In the genomic region with DNA sequence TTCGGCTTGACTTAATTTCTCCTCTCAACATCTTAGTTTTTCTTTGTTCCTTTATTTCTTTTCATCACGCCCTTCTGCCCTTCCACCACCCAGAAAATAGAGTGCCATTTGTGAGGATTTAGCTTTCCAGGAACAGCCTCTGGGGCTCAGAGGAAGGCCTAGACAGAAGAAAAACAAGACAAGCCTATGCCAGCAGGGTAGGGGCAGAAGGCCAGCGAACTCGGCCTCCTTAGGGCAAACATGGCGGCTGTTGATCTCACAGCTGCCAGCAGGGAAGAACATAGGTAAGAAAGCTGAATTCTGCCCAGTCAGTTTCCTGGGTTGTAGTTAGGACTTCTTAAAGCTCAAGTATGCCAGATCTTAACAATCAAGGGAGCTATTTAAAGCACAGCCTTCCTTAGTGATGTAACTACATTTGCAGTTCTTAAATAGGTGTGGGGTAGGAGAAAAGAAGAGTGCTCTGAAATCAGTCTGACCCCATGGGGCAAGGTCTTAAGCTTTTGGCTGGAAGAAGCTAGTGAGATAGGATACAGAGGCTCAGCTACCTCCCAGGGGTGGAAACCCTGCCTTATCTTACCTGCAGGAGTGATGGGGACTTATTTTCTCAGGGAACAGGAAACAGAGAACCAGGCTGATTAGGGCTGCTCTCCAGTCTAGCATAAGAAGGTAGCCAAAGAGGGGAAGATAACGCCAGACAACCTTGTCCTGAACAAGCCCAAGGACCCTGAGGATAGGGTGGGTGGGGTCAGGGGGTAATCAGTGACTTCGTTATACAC, we compare ENCODE assay signal across 25 mouse cellular contexts.
DNase-seq lines count a peak whose midpoint lies in the region; ATAC-seq and TF ChIP-seq lines count a peak whose summit lies in the region.
"Had no signal": no experiment of that assay in that cellular context is flagged by ENCODE, and none has a peak within 500 bp of the region (broad histone marks: within the 10 kb centered on the region; RNA-seq: fewer than 3 reads in every experiment).

No protein-coding gene starts in this region.

- WGBS in heart, embryonic 12.5 days: 54% methylated on average over 7 of the region's 7 CpGs
- 75% methylated on average over 7 of the region's 7 CpGs for WGBS in liver, adult 2 months

- H3K9me3 ChIP-seq in heart, embryonic 12.5 days (replicated peaks): no peaks in the 10 kb centered on the region
- H3K9me3 ChIP-seq: embryonic facial prominence, embryonic 15.5 days; hindbrain, embryonic 15.5 days; limb, embryonic 15.5 days; midbrain, embryonic 15.5 days; neural tube, embryonic 12.5 days had no signal

- TF ChIP-seq POLR2A in liver, adult 2 months (IDR thresholded peaks at IDR 0.05; ENCODE audit: extremely low read depth, insufficient read depth, low read length): no peak

- peak; percentile 52 for ATAC-seq in heart, embryonic 12.5 days (ENCODE audit: insufficient number of reproducible peaks, low FRiP score)
- ATAC-seq: CD4-positive, CD25-positive, alpha-beta regulatory T cell, adult 4 months; forebrain, embryonic 16.5 days; midbrain, embryonic 15.5 days had no signal

- intact Hi-C loops in heart, postnatal 36 days (cut with DNase I): no loop called here

- H3K36me3 ChIP-seq in heart, embryonic 12.5 days: no peaks in the 10 kb centered on the region
- no peaks in the 10 kb centered on the region for H3K36me3 ChIP-seq in liver, adult 2 months (ENCODE audit: control insufficient read depth, insufficient read depth, low read length)
- H3K36me3 ChIP-seq: embryonic facial prominence, embryonic 15.5 days; hindbrain, embryonic 15.5 days; limb, embryonic 15.5 days; midbrain, embryonic 15.5 days; neural tube, embryonic 12.5 days had no signal

- peak; percentile 3 for DNase-seq in adrenal gland, postnatal 25 days
- DNase-seq in adrenal gland, postnatal 4 days (ENCODE audit: low spot score in 2 of 2): no peak
- no peak for DNase-seq in heart, postnatal 36 days
- DNase-seq in liver, adult 2 months (ENCODE audit: extremely low read depth, low read depth, low spot score): no peak
- DNase-seq in liver: no peak
- DNase-seq in yolk sac, embryonic 10.5 days (ENCODE audit: low spot score): peak; percentile 11
- DNase-seq: cerebellum, adult 2 months; gastrocnemius, postnatal 10 days; kidney, postnatal 10 days; left cerebral cortex, postnatal 4 days; lung, embryonic 14.5 days; right cerebral cortex, postnatal 14 days; thymus, adult 2 months; thymus, postnatal 4 days had no signal

- no peak for TF ChIP-seq CTCF in liver, adult 2 months (IDR thresholded peaks at IDR 0.05; ENCODE audit: low read depth, low read length)

- no peaks in the 10 kb centered on the region for H3K79me2 ChIP-seq in liver, adult 2 months (ENCODE audit: control insufficient read depth, insufficient read depth, low read length)

- H3K27ac ChIP-seq in heart, embryonic 12.5 days (ENCODE audit: poor library complexity, severe bottlenecking): peak overlapping the region; percentile 80
- 0 out of 2 replicates have a peak overlapping the region, but pooled peaks have one; percentile 27 for H3K27ac ChIP-seq in liver, adult 2 months (replicated peaks; ENCODE audit: insufficient read depth, low read depth, low read length)
- H3K27ac ChIP-seq: embryonic facial prominence, embryonic 15.5 days; hindbrain, embryonic 15.5 days; left cerebral cortex, adult 2 months; limb, embryonic 15.5 days; macrophage; midbrain, embryonic 15.5 days; neural tube, embryonic 12.5 days; stomach, postnatal 0 days had no signal

- no peaks in the 10 kb centered on the region for H3K27me3 ChIP-seq in heart, embryonic 12.5 days (replicated peaks)
- H3K27me3 ChIP-seq in liver, adult 2 months (ENCODE audit: control insufficient read depth, insufficient read depth, low read length): no peaks in the 10 kb centered on the region
- H3K27me3 ChIP-seq: embryonic facial prominence, embryonic 15.5 days; hindbrain, embryonic 15.5 days; limb, embryonic 15.5 days; midbrain, embryonic 15.5 days; neural tube, embryonic 12.5 days had no signal

- no peak overlapping the region for H3K4me3 ChIP-seq in heart, embryonic 12.5 days
- no peak overlapping the region for H3K4me3 ChIP-seq in liver, adult 2 months (ENCODE audit: insufficient read depth, low read depth, low read length)
- H3K4me3 ChIP-seq: embryonic facial prominence, embryonic 15.5 days; hindbrain, embryonic 15.5 days; left cerebral cortex, adult 2 months; limb, embryonic 15.5 days; midbrain, embryonic 15.5 days; neural tube, embryonic 12.5 days had no signal

- no peak overlapping the region for H3K9ac ChIP-seq in heart, embryonic 12.5 days
- no peak overlapping the region for H3K9ac ChIP-seq in liver, adult 2 months (ENCODE audit: low read depth, low read length)
- H3K9ac ChIP-seq: embryonic facial prominence, embryonic 15.5 days; hindbrain, embryonic 15.5 days; limb, embryonic 15.5 days; lung, embryonic 14.5 days; midbrain, embryonic 15.5 days; neural tube, embryonic 12.5 days had no signal

- peaks cover 24% of the 10 kb centered on the region for H3K4me1 ChIP-seq in heart, embryonic 12.5 days (replicated peaks)
- no peaks in the 10 kb centered on the region for H3K4me1 ChIP-seq in liver, adult 2 months (ENCODE audit: control insufficient read depth, insufficient read depth, low read length)
- H3K4me1 ChIP-seq: embryonic facial prominence, embryonic 15.5 days; hindbrain, embryonic 15.5 days; limb, embryonic 15.5 days; midbrain, embryonic 15.5 days had no signal

- no peak overlapping the region for H3K4me2 ChIP-seq in heart, embryonic 12.5 days
- H3K4me2 ChIP-seq: embryonic facial prominence, embryonic 15.5 days; hindbrain, embryonic 15.5 days; limb, embryonic 15.5 days; lung, embryonic 14.5 days; midbrain, embryonic 15.5 days; neural tube, embryonic 12.5 days had no signal

Comparison
In these comparisons a context has a peak if more than half of its experiments do, and no peak if none do; other contexts are left out.
1. DNase-seq: peak in adrenal gland, postnatal 25 days (single experiment) and yolk sac, embryonic 10.5 days (single experiment); none in adrenal gland, postnatal 4 days (0 of 2), heart, postnatal 36 days (0 of 2), liver, adult 2 months (single experiment) and liver (single experiment).